Mouse (Mus musculus) liver, embryonic 14.5 days (tissue): ENCODE results near the gene Serpinb6b.

Experiments used
- CTCF ChIP-seq: IDR thresholded peaks from 2 replicates; pipeline ENCODE4 v1.5.1; 2016; ENCODE audit warnings: antibody characterized with exemption, low read depth, control low read depth
- EP300 ChIP-seq: IDR thresholded peaks from 2 replicates; pipeline ENCODE4 v1.6.1; 2016; ENCODE audit warnings: antibody characterized with exemption, low read depth

GRCm38 (mm10) chr13:32974889-32975460, 10.0 kb downstream of the Serpinb6b start:
- TF ChIP-seq EP300: no peak
- TF ChIP-seq CTCF: no peak
